Mouse (Mus musculus) frontal cortex, postnatal 14 days (tissue): Measurements from ENCODE around the gene Ksr1.

ENCODE experiments used
- DNase-seq, 2 experiments: peaks; one replicate each; pipeline ENCODE4 v3.0.0; 2022; ENCODE audit warnings: low spot score in 2 of 2

The Ksr1 gene

GRCm38 (mm10) chr11:79146331-79146767 lies at the start of gene Ksr1:
TSS of gene Ksr1 (minus strand) at chr11:79146407.
- DNase-seq, result peak; percentile 90 to 94

- DNase-seq, result no peak
These were observed 46.0 kb upstream of the Ksr1 start for GRCm38 (mm10) chr11:79192176-79192575.

GRCm38 (mm10) chr11:79191214-79191613 lies 45.0 kb upstream of the Ksr1 start:
- peak; percentile 44 to 53 for DNase-seq

- no peak for DNase-seq
These were observed 44.0 kb upstream of the Ksr1 start for GRCm38 (mm10) chr11:79190257-79190656.

- DNase-seq, result peak; percentile 45 to 55
These were observed 42.0 kb upstream of the Ksr1 start for GRCm38 (mm10) chr11:79188176-79188575.

GRCm38 (mm10) chr11:79187291-79187690 lies 41.1 kb upstream of the Ksr1 start:
- DNase-seq, result no peak

GRCm38 (mm10) chr11:79185683-79186082 lies 39.5 kb upstream of the Ksr1 start:
- no peak for DNase-seq

- no peak for DNase-seq
These were observed 38.1 kb upstream of the Ksr1 start for GRCm38 (mm10) chr11:79184126-79184888.

- no peak for DNase-seq
These were observed 37.2 kb upstream of the Ksr1 start for GRCm38 (mm10) chr11:79183400-79183799.

GRCm38 (mm10) chr11:79182881-79183280 lies 36.7 kb upstream of the Ksr1 start:
- DNase-seq, result peak; percentile 61 to 69

GRCm38 (mm10) chr11:79181914-79182313 lies 35.7 kb upstream of the Ksr1 start:
- no peak for DNase-seq

- no peak for DNase-seq
These were observed 30.5 kb upstream of the Ksr1 start for GRCm38 (mm10) chr11:79176687-79177086.

- no peak for DNase-seq
These were observed 25.8 kb upstream of the Ksr1 start for GRCm38 (mm10) chr11:79172054-79172453.

- no peak for DNase-seq
These were observed 20.5 kb upstream of the Ksr1 start for GRCm38 (mm10) chr11:79166582-79167300.

- no peak for DNase-seq
These were observed 15.0 kb upstream of the Ksr1 start for GRCm38 (mm10) chr11:79161077-79161758.

- no peak for DNase-seq
These were observed 13.9 kb upstream of the Ksr1 start for GRCm38 (mm10) chr11:79160127-79160526.

- no peak for DNase-seq
These were observed 11.5 kb upstream of the Ksr1 start for GRCm38 (mm10) chr11:79157729-79158128.

- no peak for DNase-seq
These were observed 9.1 kb upstream of the Ksr1 start for GRCm38 (mm10) chr11:79155348-79155747.

GRCm38 (mm10) chr11:79152696-79153095 lies 6.5 kb upstream of the Ksr1 start:
- DNase-seq, result no peak

- no peak for DNase-seq
These were observed 5.7 kb upstream of the Ksr1 start for GRCm38 (mm10) chr11:79151874-79152273.

- DNase-seq, result no peak
These were observed 4.1 kb upstream of the Ksr1 start for GRCm38 (mm10) chr11:79150301-79150700.

GRCm38 (mm10) chr11:79149295-79149694 lies 3.1 kb upstream of the Ksr1 start:
- DNase-seq, result no peak
